Mouse (Mus musculus) cerebellum, postnatal 25 days (tissue): ENCODE measurements at regions not wholly inside any gene's neighbourhood (a gene's known extent, or its start where the extent isn't known, plus 50 kb on each side); places are given as distances from the start of the nearest gene placed in this dataset.

Experiments
- DNase-seq, 2 experiments: peaks; one replicate each; pipeline ENCODE4 v3.0.0; 2021; ENCODE audit warnings: mixed read lengths in 2 of 2

DNA sequence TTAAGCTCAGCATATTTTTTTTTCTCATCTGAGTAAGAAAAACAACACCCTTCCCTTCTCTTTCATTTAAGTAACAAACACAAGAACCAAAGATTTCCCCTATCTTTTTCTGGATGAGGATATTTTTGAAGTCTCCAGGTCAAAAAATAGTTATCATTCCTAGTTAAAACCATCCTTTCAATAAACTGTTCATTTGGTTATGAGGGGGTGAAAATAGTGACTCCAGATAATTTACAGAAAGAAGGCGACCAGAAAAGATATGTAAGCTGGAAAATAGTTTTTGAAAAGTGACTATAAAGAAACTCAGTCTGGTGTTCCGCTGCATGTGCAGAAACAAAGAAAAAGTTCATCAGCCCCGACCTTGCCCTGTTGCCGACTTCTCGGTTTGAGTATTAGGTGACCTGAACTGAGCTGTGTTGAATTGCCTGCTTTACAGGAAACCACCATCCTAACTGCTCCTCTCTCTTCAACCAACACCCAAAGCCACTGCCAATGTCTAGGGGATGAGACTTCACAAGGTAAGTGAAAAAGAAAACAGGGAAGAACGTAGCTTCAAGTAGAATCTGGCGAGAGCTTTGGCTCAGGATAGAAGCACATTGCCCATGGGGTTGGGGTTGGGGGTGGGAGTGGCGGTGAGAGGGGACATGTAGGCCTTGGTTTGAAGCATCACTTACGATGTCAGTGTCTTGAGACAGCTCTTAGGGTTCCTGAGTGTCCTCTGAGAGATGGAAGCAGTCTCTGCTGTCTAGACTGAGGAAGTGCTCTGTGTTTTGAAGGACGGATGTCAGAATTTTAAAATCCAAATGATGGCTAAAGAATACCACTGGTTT is 104.6 kb downstream of the Ube2e3 start:
- DNase-seq, result no peak

- DNase-seq, result no peak
These were observed 105.9 kb downstream of the Ube2e3 start for GRCm38 (mm10) chr2:78973811-78974210.

DNA sequence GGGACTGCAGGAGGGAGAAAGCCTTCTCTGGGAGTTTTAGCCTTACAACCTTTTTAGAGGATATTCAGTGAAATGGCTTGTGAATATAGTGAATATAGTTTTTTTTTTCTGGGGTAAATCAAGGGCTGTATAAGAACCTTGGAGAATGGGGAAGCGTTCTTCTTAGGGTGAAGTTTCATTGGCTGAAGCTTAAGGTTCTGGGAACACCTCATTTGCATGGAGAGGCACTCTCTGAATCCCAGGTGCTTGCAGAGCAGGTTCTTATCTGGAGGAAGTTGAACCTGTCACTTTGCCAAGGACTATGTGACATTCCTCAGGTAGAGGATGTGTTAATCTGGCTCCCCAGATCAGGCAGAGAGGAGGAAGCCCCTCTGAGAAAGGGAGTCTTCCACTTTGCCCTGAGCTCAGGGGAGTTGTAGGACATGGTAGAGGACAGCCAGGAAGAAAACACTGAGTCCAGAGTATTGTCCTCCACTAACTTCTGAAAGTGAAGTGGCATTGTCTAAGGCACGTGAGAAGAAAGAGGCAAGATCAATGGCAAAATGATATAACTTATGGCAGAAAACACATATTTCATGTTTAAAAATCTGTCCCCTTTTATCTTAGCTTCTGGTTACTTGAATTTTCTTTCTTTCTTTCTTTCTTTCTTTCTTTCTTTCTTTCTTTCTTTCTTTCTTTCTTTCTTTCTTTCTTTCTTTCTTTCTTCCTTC is 106.9 kb downstream of the Ube2e3 start:
- no peak for DNase-seq

DNA sequence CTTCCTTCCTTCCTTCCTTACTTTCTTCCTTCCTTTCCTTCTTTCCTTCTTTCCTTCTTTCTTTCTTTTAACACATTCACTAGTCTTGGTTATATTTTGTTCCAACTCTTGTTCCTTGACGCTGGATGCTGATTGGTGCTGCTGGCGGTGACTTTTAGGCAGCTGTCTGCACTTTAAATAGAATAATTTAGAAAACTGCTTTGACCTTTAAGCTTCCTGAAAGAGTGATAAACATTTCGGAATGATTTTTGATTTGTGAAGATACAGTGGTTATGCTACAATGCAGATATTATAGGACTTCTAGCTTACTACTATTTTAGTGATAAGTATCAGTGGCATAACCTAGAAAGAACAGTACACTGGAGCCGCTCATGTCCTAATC is 107.5 kb downstream of the Ube2e3 start:
- DNase-seq, result no peak

DNA sequence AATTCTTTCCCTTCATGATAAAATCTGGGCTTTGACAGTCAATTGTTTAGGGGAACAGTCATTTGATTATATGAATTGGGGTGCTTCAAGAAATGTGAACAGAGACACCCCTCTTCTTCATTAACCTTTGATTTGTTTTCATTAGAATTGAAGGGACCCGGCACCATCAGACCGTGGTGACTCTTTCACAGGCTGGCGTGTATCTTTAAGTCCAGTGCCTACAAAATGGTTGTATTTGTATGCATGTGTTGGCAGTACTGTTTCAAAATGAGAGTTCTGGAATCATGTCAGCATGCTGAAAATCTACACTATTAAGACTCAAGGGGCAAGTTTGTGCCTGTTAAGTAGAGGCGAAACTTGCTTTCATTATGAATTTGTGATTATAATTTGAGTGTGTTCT is 108.2 kb downstream of the Ube2e3 start:
- no peak for DNase-seq

GRCm38 (mm10) chr2:78977632-78978397 is 109.9 kb downstream of the Ube2e3 start:
- DNase-seq, result no peak

GRCm38 (mm10) chr2:78980019-78980418 is 112.1 kb downstream of the Ube2e3 start:
- no peak for DNase-seq

- no peak for DNase-seq
These were observed 112.8 kb downstream of the Ube2e3 start for GRCm38 (mm10) chr2:78980661-78981229.

- no peak for DNase-seq
These were observed 115.4 kb downstream of the Ube2e3 start for GRCm38 (mm10) chr2:78983347-78983746.

- no peak for DNase-seq
These were observed 116.1 kb downstream of the Ube2e3 start for GRCm38 (mm10) chr2:78983944-78984498.

- DNase-seq, result no peak
These were observed 119.1 kb downstream of the Ube2e3 start for GRCm38 (mm10) chr2:78986984-78987383.

- no peak for DNase-seq
These were observed 119.5 kb downstream of the Ube2e3 start for GRCm38 (mm10) chr2:78987388-78987787.

DNA sequence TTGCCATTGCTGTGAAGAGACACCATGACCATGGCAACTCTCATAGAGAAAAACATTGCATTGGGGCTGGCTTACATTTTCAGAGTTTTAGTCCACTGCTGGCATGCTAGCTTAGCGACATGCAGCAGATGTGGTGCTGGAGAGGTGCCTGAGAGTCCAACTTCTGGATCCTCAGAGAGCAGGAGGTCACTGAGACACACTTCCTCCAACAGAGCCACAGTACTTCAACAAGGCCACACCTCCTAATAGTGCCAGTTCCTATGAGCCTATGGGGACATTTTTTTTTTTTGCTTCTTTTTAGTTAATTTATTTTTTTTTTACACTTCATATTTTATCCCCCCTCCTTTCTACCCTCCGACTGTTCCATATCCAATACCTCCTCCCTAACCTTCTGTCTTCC is 120.3 kb downstream of the Ube2e3 start:
- no peak for DNase-seq

DNA sequence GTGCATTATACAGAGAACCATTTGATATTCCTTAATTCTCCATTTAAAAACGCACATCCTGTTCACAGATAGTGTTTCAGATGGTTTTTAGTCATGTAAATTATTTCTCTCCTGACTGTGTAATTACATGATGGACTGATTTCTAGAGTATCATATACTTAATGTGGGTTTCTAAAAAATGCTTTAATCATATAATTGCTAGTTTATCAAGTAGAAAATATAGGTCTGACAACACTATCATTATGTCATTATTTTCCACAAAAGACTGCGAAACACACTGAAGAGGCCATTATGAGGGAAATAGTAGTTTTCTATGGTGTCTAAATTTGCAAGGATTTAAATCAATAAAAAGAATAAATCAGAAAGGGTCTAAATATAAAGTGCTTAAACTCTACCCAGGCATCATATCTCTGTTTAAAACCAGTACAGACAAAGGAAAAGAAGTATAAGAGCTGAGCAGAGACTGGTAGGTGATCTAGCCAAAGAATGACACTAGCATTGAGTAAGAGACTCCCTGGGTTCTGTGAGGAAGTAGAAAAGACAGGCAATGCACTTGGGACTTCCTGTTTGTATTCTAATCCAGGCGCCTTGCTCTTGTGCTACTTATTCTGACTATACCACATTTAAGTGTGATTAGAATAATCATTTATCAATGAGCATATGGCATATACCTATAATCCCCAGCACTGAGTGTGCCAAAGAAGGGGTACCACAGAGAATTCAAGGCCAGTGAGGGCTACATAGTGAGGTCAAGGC is 127.1 kb downstream of the Ube2e3 start:
- DNase-seq, result no peak

GRCm38 (mm10) chr2:78998637-78999036 is 130.7 kb downstream of the Ube2e3 start:
- DNase-seq, result no peak

- no peak for DNase-seq
These were observed 131.5 kb downstream of the Ube2e3 start for GRCm38 (mm10) chr2:78999410-78999809.

DNA sequence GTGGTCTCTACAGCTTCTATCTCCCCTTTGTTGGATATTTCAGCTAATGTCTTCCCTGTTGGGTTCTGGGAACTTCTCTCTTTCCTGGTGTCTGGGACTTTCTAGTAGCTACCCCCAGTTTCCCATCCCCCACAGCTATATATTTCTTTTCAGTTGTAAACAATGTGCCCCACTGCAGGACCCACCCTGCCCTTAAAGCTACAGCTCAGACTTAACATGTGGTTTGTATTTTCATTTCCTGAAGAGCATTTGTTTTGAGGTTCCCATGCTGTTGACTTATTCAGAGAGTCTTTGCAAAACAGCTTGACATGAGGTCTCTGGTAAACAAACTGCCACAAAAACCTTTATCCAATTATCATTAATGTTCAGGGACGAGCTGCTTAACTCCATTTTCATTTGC is 136.9 kb downstream of the Ube2e3 start:
- DNase-seq, result no peak

- DNase-seq, result no peak
These were observed 140.7 kb downstream of the Ube2e3 start for GRCm38 (mm10) chr2:79008642-79009041.

DNA sequence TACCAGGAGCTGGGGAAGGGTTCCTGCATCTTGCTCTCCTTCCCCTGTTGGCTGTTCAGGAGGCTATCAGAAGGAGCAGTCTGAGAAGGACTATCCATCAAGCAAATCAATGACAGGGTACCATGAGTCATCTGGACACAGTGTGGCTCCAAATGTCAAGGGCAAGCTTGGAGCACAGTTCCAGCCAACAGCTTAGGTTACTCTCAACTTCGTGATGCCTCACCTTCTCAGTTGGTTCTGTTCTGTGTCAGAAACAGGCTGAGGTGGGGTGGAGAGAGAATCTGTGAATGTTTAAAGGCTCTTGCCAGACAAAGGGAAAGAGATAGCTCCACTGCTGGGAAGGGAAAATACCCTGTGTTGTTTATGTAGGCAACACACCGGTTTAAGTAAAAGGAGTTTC is 141.9 kb downstream of the Ube2e3 start:
- DNase-seq, result no peak

DNA sequence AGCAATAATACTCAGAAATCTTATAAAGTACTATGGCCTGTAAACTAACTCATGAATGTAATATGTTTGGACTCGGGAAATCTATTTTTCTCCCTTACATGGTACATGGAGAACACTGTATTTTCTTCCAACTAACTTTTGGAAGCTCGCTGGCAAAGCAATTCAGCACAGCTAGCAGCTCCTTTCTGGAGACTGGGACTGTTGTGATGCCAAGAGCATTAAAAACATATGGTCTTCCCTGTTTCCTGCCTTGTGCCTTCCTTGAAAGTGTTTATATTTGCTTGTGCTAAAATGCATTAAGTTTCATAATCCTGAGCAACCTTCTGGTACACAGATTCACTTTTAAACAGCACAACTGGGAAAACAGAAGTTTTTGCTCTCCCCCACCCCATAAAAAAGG is 142.3 kb downstream of the Ube2e3 start:
- no peak for DNase-seq

DNA sequence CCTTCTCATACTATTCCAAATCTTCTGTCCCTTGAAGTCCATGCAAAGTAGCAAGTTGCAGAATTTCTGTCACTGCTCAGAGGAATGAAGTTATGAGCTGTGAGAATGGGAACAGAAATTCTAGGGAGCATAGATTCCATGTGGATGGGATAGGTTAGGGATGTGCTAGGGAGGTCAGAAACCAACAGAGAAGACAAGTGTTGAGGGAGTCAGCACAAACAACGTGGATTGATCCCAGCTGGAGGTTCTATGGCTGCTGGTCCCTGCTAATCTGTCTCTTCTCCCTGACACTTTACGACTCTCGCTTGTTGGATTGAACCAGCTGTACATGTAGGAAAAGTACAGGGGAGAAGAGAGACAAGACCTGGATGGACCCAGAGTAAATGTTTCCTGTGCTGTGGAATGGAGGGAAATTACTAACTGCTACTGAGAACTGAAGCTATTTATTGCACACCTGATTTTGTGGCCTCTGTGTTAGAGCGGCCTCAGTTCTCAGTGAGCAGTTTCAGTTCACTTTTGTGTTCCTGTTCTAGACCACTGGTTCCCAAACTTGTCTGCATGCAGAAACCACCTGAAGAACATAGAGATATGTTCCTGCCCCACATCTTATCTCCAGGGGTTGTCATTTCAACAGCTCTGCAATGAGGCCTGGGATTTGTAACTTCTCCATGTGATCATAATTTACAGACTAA is 151.0 kb downstream of the Ube2e3 start:
- DNase-seq, result no peak

- no peak for DNase-seq
These were observed 155.0 kb downstream of the Ube2e3 start for GRCm38 (mm10) chr2:79022954-79023353.
